In the genomic region with DNA sequence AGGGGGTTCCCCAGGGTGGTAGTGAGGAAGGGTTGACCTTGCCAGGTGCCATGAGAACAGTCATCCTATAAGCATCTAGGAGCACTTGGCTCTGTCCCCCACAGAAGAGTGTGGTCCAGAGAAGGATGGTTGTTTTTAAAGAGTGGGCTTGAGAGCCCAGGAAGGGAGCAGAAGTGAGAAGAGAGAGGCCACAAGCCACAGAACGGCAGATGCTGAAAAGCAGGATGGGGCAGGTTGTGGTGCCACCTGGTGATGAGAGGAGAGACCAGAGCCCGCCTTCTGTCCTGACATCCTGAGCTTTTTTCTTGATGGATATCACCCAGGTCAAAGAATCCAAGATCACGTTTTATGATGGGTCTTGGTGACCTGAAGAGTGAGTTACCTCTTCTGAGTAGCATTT, we compare ENCODE assay signal across 19 mouse cellular contexts.
DNase-seq lines count a peak whose midpoint lies in the region; ATAC-seq and TF ChIP-seq lines count a peak whose summit lies in the region.
"Had no signal": no experiment of that assay in that cellular context is flagged by ENCODE, and none has a peak within 500 bp of the region (broad histone marks: within the 10 kb centered on the region; RNA-seq: fewer than 3 reads in every experiment).

No protein-coding gene starts in this region.

- peaks cover 15% of the 10 kb centered on the region for H3K4me1 ChIP-seq in cerebellum, adult 2 months (ENCODE audit: control insufficient read depth, insufficient read depth, low read length)
- H3K4me1 ChIP-seq in kidney, adult 2 months (ENCODE audit: control insufficient read depth, insufficient read depth, low read length), result no peaks in the 10 kb centered on the region
- H3K4me1 ChIP-seq in kidney, embryonic 14.5 days (ENCODE audit: control insufficient read depth, insufficient read depth, low read length), result no peaks in the 10 kb centered on the region
- no peaks in the 10 kb centered on the region for H3K4me1 ChIP-seq in lung, embryonic 14.5 days (ENCODE audit: insufficient read depth)
- H3K4me1 ChIP-seq in stomach, postnatal 0 days (replicated peaks; ENCODE audit: control insufficient read depth, insufficient read depth), result no peaks in the 10 kb centered on the region
- H3K4me1 ChIP-seq: embryonic facial prominence, embryonic 10.5 days had no signal

- no peaks in the 10 kb centered on the region for H3K27me3 ChIP-seq in cerebellum, adult 2 months (ENCODE audit: control insufficient read depth, insufficient read depth, low read length)
- no peaks in the 10 kb centered on the region for H3K27me3 ChIP-seq in kidney, adult 2 months (replicated peaks; ENCODE audit: control insufficient read depth, insufficient read depth, low read length)
- no peaks in the 10 kb centered on the region for H3K27me3 ChIP-seq in kidney, embryonic 14.5 days (ENCODE audit: control insufficient read depth, insufficient read depth, low read length)
- no peaks in the 10 kb centered on the region for H3K27me3 ChIP-seq in lung, embryonic 14.5 days (ENCODE audit: insufficient read depth, low read length)
- no peaks in the 10 kb centered on the region for H3K27me3 ChIP-seq in stomach, postnatal 0 days (ENCODE audit: control insufficient read depth, insufficient read depth, low read length)
- H3K27me3 ChIP-seq: forebrain, embryonic 13.5 days had no signal

- no peaks in the 10 kb centered on the region for H3K9me3 ChIP-seq in kidney, embryonic 14.5 days (ENCODE audit: control insufficient read depth, low read length)
- H3K9me3 ChIP-seq in lung, embryonic 14.5 days (ENCODE audit: low read depth, low read length), result no peaks in the 10 kb centered on the region
- H3K9me3 ChIP-seq in stomach, postnatal 0 days (ENCODE audit: control insufficient read depth, low read length), result no peaks in the 10 kb centered on the region
- H3K9me3 ChIP-seq: embryonic facial prominence, embryonic 10.5 days; forebrain, embryonic 13.5 days; heart, embryonic 12.5 days had no signal

- no peak for TF ChIP-seq POLR2A in cerebellum, adult 2 months (IDR thresholded peaks at IDR 0.05; ENCODE audit: borderline replicate concordance, insufficient read depth, low read length)
- no peak for TF ChIP-seq POLR2A in kidney, adult 2 months (IDR thresholded peaks at IDR 0.05; ENCODE audit: low read depth, low read length)

- H3K4me3 ChIP-seq in cerebellum, adult 2 months (replicated peaks; ENCODE audit: insufficient read depth, low read depth, low read length), result no peak overlapping the region
- no peak overlapping the region for H3K4me3 ChIP-seq in kidney, adult 2 months (ENCODE audit: insufficient read depth, low read depth, low read length)
- H3K4me3 ChIP-seq in kidney, embryonic 14.5 days (ENCODE audit: low read length), result no peak overlapping the region
- no peak overlapping the region for H3K4me3 ChIP-seq in lung, embryonic 14.5 days (ENCODE audit: low read depth, low read length)
- no peak overlapping the region for H3K4me3 ChIP-seq in stomach, postnatal 0 days (ENCODE audit: low read depth, low read length)
- H3K4me3 ChIP-seq: embryonic facial prominence, embryonic 10.5 days; forebrain, embryonic 13.5 days; heart, adult 2 months; heart, embryonic 12.5 days had no signal

- ATAC-seq in cerebellum, adult (ENCODE audit: insufficient number of reproducible peaks, low FRiP score, low TSS enrichment), result no peak
- ATAC-seq in kidney, embryonic 14.5 days (ENCODE audit: low FRiP score, low TSS enrichment), result no peak
- ATAC-seq in lung, embryonic 14.5 days (ENCODE audit: insufficient read depth), result no peak
- no peak for ATAC-seq in stomach, postnatal 0 days (ENCODE audit: low FRiP score, low TSS enrichment)
- ATAC-seq: CD4-positive, CD25-positive, alpha-beta regulatory T cell, adult 4 months; forebrain, embryonic 13.5 days; forebrain, postnatal 0 days had no signal

- no peak for DNase-seq in cerebellum, adult 2 months
- DNase-seq in kidney, adult 2 months, result no peak
- DNase-seq in lung, embryonic 14.5 days, result no peak
- no peak for DNase-seq in lung, postnatal 14 days
- DNase-seq in stomach, postnatal 0 days (ENCODE audit: low spot score), result no peak
- DNase-seq: adrenal gland, postnatal 10 days; B cell, adult 2 months; cerebellum, adult 18-20 months; cerebellum, postnatal 10 days; forebrain, postnatal 0 days; gastrocnemius, postnatal 14 days; heart, adult 2 months; heart, postnatal 36 days had no signal

- 78% methylated on average over 3 of the region's 3 CpGs for WGBS in cerebellum, adult 2 months
- 58% methylated on average over 3 of the region's 3 CpGs for WGBS in kidney, adult 2 months
- 55% methylated on average over 3 of the region's 3 CpGs for WGBS in kidney, embryonic 14.5 days
- WGBS in lung, embryonic 14.5 days, result 50% methylated on average over 3 of the region's 3 CpGs
- 51% methylated on average over 3 of the region's 3 CpGs for WGBS in stomach, postnatal 0 days

- no peak for TF ChIP-seq EP300 in stomach, postnatal 0 days (optimal IDR thresholded peaks at IDR 0.05)

- H3K36me3 ChIP-seq in kidney, adult 2 months (ENCODE audit: control insufficient read depth, insufficient read depth, low read length), result no peaks in the 10 kb centered on the region
- no peaks in the 10 kb centered on the region for H3K36me3 ChIP-seq in kidney, embryonic 14.5 days (ENCODE audit: control insufficient read depth, insufficient read depth, low read length)
- no peaks in the 10 kb centered on the region for H3K36me3 ChIP-seq in lung, embryonic 14.5 days (ENCODE audit: insufficient read depth)
- no peaks in the 10 kb centered on the region for H3K36me3 ChIP-seq in stomach, postnatal 0 days (ENCODE audit: control insufficient read depth, insufficient read depth, low read length)
- H3K36me3 ChIP-seq: embryonic facial prominence, embryonic 10.5 days; heart, embryonic 12.5 days had no signal

- no peak overlapping the region for H3K27ac ChIP-seq in cerebellum, adult 2 months (ENCODE audit: insufficient read depth, low read length)
- no peak overlapping the region for H3K27ac ChIP-seq in kidney, adult 2 months (ENCODE audit: insufficient read depth, low read depth, low read length)
- no peak overlapping the region for H3K27ac ChIP-seq in kidney, embryonic 14.5 days (ENCODE audit: low read depth, low read length)
- no peak overlapping the region for H3K27ac ChIP-seq in lung, embryonic 14.5 days (ENCODE audit: low read depth)
- no peak overlapping the region for H3K27ac ChIP-seq in stomach, postnatal 0 days (replicated peaks)
- H3K27ac ChIP-seq: embryonic facial prominence, embryonic 10.5 days; forebrain, embryonic 13.5 days; heart, adult 2 months had no signal

- TF ChIP-seq CTCF in cerebellum, adult 2 months (IDR thresholded peaks at IDR 0.05; ENCODE audit: borderline replicate concordance, insufficient read depth, low read depth, low read length), result peak; percentile 40; the same call in 1 of the 2 replicates
- peak; percentile 20; the same call in 1 of the 2 replicates for TF ChIP-seq CTCF in kidney, adult 2 months (conservative IDR thresholded peaks at IDR 0.05; ENCODE audit: insufficient read depth, insufficient read length, low read depth, low read length)
- TF ChIP-seq CTCF in lung, embryonic 14.5 days (IDR thresholded peaks at IDR 0.05; ENCODE audit: low read depth), result 0 out of 2 replicates have a peak, but pooled peaks have one; percentile 6
- peak; percentile 61 for TF ChIP-seq CTCF in stomach, postnatal 0 days (IDR thresholded peaks at IDR 0.05; ENCODE audit: low read depth)

- no peak overlapping the region for H3K4me2 ChIP-seq in kidney, embryonic 14.5 days (replicated peaks; ENCODE audit: low read depth, low read length)
- H3K4me2 ChIP-seq in lung, embryonic 14.5 days, result no peak overlapping the region
- H3K4me2 ChIP-seq in stomach, postnatal 0 days (replicated peaks; ENCODE audit: low read depth), result no peak overlapping the region
- H3K4me2 ChIP-seq: forebrain, embryonic 13.5 days; heart, embryonic 12.5 days had no signal

- no peak overlapping the region for H3K9ac ChIP-seq in kidney, embryonic 14.5 days (ENCODE audit: low read depth, low read length)
- H3K9ac ChIP-seq in lung, embryonic 14.5 days, result no peak overlapping the region
- H3K9ac ChIP-seq in stomach, postnatal 0 days (ENCODE audit: low read length), result no peak overlapping the region
- H3K9ac ChIP-seq: forebrain, embryonic 13.5 days; forebrain, postnatal 0 days; heart, embryonic 12.5 days had no signal

Comparison
In these comparisons a context has a peak if more than half of its experiments do, and no peak if none do; other contexts are left out.
1. CTCF ChIP-seq: peak in every context shown above with its lines; median percentile 61 in stomach, postnatal 0 days; 40 in cerebellum, adult 2 months; 20 in kidney, adult 2 months; 6 in lung, embryonic 14.5 days.